Mouse (Mus musculus) CH12.LX (cell line): Measurements from ENCODE around the gene Med11. TPM values are rescaled to one million over a fixed set of nuclear protein-coding genes. Genes with fewer than 3 reads are reported as not detected.

Experiments used
- DNase-seq: peaks from one replicate; pipeline ENCODE4 v3.0.0-alpha.2; 2013; ENCODE audit errors: extremely low read depth
- H3K27ac ChIP-seq: 2 replicates; pipeline ENCODE4 v1.5.1; 2012; ENCODE audit warnings: low read depth, mild to moderate bottlenecking, control low read depth, moderate library complexity; ENCODE audit not compliant: insufficient read depth
- H3K27me3 ChIP-seq: replicated peaks from 2 replicates; pipeline ENCODE3; 2012; ENCODE audit warnings: inconsistent platforms
- H3K36me3 ChIP-seq, 2 experiments: replicated peaks in 1 of 2; 2 replicates each; pipeline versions ENCODE3 to v1.6.1; 2012; ENCODE audit warnings: inconsistent platforms in 1 of 2, low read length in 1 of 2, mild to moderate bottlenecking in 1 of 2, mixed read lengths in 1 of 2, moderate library complexity in 1 of 2; ENCODE audit not compliant: control insufficient read depth in 1 of 2, insufficient read depth in 1 of 2
- H3K4me1 ChIP-seq, 2 experiments: 2 replicates each; pipeline ENCODE4 v1.6.1; 2012; ENCODE audit warnings: inconsistent platforms in 1 of 2, moderate library complexity in 1 of 2; ENCODE audit not compliant: insufficient read depth in 2 of 2, control insufficient read depth in 1 of 2
- H3K4me2 ChIP-seq: 2 replicates; pipeline ENCODE4 v1.6.1; 2012; ENCODE audit warnings: low read depth, mild to moderate bottlenecking, control low read depth; ENCODE audit not compliant: poor library complexity, insufficient read depth, severe bottlenecking
- H3K4me3 ChIP-seq, 3 experiments: fragments of 150-350 bp in 1 of 3; sonication (generic) in 1 of 3; replicated peaks in 1 of 3; 2 replicates each; pipeline versions ENCODE3 to v1.5.1; 2011 to 2012; ENCODE audit warnings: low read depth in 2 of 3, low read length in 2 of 3, mild to moderate bottlenecking in 2 of 3, moderate library complexity in 2 of 3, control low read depth in 1 of 3, improper control_type of control experiment in 1 of 3, inconsistent platforms in 1 of 3, mixed read lengths in 1 of 3; ENCODE audit not compliant: poor library complexity in 1 of 3
- H3K79me2 ChIP-seq: replicated peaks from 2 replicates; pipeline ENCODE4 v1.6.1; 2012; ENCODE audit warnings: mild to moderate bottlenecking, moderate library complexity; ENCODE audit not compliant: control insufficient read depth, poor library complexity, insufficient read depth, severe bottlenecking; ENCODE audit errors: extremely low read depth
- H3K9ac ChIP-seq: 2 replicates; pipeline ENCODE4 v1.6.1; 2012; ENCODE audit warnings: low read depth, mild to moderate bottlenecking, control low read depth, moderate library complexity; ENCODE audit not compliant: insufficient read depth
- H3K9me3 ChIP-seq: replicated peaks from 2 replicates; pipeline ENCODE3; 2012; ENCODE audit warnings: low read length, inconsistent platforms, mixed read lengths
- BHLHE40 ChIP-seq: IDR thresholded peaks from 2 replicates; pipeline ENCODE4 v1.6.1; 2011; ENCODE audit warnings: mild to moderate bottlenecking, low read depth, low read length, improper control_type of control experiment
- CHD2 ChIP-seq: IDR thresholded peaks from 2 replicates; pipeline ENCODE4 v1.6.1; 2011; ENCODE audit warnings: low read length, improper control_type of control experiment
- E2F4 ChIP-seq: IDR thresholded peaks from 2 replicates; pipeline ENCODE4 v1.6.1; 2011; ENCODE audit warnings: low read depth, low read length, improper control_type of control experiment; ENCODE audit not compliant: insufficient replicate concordance
- ELF1 ChIP-seq: IDR thresholded peaks from 2 replicates; pipeline ENCODE4 v1.6.1; 2014; ENCODE audit warnings: low read depth, mild to moderate bottlenecking, inconsistent platforms, low read length, improper control_type of control experiment
- ETS1 ChIP-seq: conservative IDR thresholded peaks from 2 replicates; pipeline ENCODE4 v1.6.1; 2012; ENCODE audit warnings: low read depth, mild to moderate bottlenecking, inconsistent platforms, low read length, improper control_type of control experiment, moderate library complexity
- KAT2A ChIP-seq: IDR thresholded peaks from 2 replicates; pipeline ENCODE4 v1.6.1; 2012; ENCODE audit warnings: low read length, improper control_type of control experiment, inconsistent platforms; ENCODE audit not compliant: insufficient replicate concordance
- MAX ChIP-seq: IDR thresholded peaks from 2 replicates; pipeline ENCODE4 v1.6.1; 2011; ENCODE audit warnings: low read length, improper control_type of control experiment
- MAZ ChIP-seq: IDR thresholded peaks from 2 replicates; pipeline ENCODE4 v1.6.1; 2012; ENCODE audit warnings: low read depth, mild to moderate bottlenecking, inconsistent platforms, low read length, improper control_type of control experiment, moderate library complexity
- MEF2A ChIP-seq: IDR thresholded peaks from 2 replicates; pipeline ENCODE4 v1.6.1; 2014; ENCODE audit warnings: low read depth, mild to moderate bottlenecking, inconsistent platforms, low read length, improper control_type of control experiment, borderline replicate concordance
- NRF1 ChIP-seq: IDR thresholded peaks from 2 replicates; pipeline ENCODE4 v1.6.1; 2014; ENCODE audit warnings: low read depth, mild to moderate bottlenecking, inconsistent platforms, low read length, improper control_type of control experiment, moderate library complexity
- POLR2A ChIP-seq: IDR thresholded peaks from 2 replicates; pipeline ENCODE4 v1.6.1; 2011; ENCODE audit warnings: low read depth, mild to moderate bottlenecking, improper control_type of control experiment, low read length
- SMC3 ChIP-seq: IDR thresholded peaks from 2 replicates; pipeline ENCODE4 v1.6.1; 2011; ENCODE audit warnings: low read depth, low read length, improper control_type of control experiment
- USF1 ChIP-seq: IDR thresholded peaks from 2 replicates; pipeline ENCODE4 v1.6.1; 2014; ENCODE audit warnings: low read depth, mild to moderate bottlenecking, inconsistent platforms, low read length, improper control_type of control experiment
- ZNF384 ChIP-seq: IDR thresholded peaks from 2 replicates; pipeline ENCODE4 v1.6.1; 2012; ENCODE audit warnings: low read depth, low read length, improper control_type of control experiment, inconsistent platforms
- dilution Hi-C: fragments of 300-500 bp; cut with MboI; formaldehyde crosslinking; loops from 2 replicates; pipeline ENCODE4 v1.14.3; 2020; ENCODE audit warnings: low sequenced_read_pairs; ENCODE audit not compliant: extremely low pct_unique_long_range_greater_than_20kb, extremely low pct_ligation_motif_present
- in situ Hi-C: fragments of 300-500 bp; cut with MboI; formaldehyde crosslinking; loops from 3 replicates; pipeline ENCODE4 v1.14.3; 2019; ENCODE audit warnings: low sequenced_read_pairs, low pct_ligation_motif_present, low pct_unique_long_range_greater_than_20kb, mixed read lengths
- polyA plus RNA-seq: library from polyadenylated mRNA; unstranded; fragments of >175 nt; gene quantifications from 2 replicates; pipeline ENCODE4 v1.2.1, GENCODE M21; 2012; ENCODE audit warnings: low read depth; ENCODE audit not compliant: insufficient read length
- total RNA-seq, 2 experiments: library from RNA; depleted of rRNA; stranded (reverse); fragments of 300-350 nt in 1 of 2; fragments of >200 nt in 1 of 2; gene quantifications; 2 replicates each; pipeline ENCODE4 v1.2.3; 2012 to 2014

Gene Med11
- total and polyA plus RNA-seq, 3 experiments = 52.2 to 79.9 (median 74.3) TPM

DNA sequence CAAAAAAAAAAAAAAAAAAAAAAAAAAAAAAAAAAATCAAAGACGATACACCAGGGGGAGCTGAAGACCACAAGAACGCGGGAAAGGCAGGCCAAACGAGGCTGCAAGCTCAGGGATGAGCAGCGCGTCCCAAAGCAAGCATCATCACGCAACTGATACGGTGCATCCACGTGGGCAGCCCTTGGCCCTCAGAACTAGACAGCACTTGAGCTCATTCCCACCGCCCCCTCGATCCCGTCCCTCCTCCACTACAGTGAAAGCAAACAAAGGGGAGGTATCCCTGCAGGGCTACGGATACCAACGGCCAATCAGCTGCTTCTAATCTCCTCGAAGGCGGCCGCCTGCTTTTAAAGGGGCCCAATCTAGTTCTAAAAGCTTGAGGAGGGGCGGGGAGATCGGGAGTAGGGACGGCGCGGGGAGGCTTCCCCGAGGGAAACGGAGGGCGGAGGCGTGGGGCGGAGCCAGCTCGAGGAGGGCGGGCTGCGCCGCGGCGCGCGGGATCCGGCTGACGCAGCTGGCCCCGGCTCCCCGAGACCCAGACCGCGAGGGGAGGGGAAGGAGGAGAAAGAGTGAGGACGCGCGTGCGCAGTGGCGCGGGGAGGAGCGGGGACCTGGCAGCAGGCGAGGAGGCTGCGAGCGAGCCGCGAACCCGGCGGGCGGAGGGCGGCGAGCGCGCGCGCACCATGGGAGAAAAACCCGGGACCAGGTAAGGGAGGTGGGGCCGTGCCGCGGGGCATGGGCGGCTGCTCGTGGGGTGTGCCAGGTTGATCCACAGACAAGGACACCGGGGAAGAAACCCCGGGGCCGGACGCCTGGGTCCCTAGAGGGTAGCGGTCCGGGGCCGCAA is 19.4 kb upstream of the Med11 start, which contains the start of gene Arrb2 (continued):
- peak; percentile 91 for TF ChIP-seq E2F4
- TF ChIP-seq ZNF384 = peak; percentile 100
- peak; percentile 96 for TF ChIP-seq NRF1
- TF ChIP-seq CHD2 = peak; percentile 61
- TF ChIP-seq BHLHE40 = peak; percentile 59
- TF ChIP-seq MAX = peak; percentile 95
- TF ChIP-seq USF1 = no peak; the same call in 1 of the 2 replicates
- peak; percentile 88 for TF ChIP-seq SMC3
- no peak; the same call in 1 of the 2 replicates for TF ChIP-seq MEF2A
- peak; percentile 28; the same call in 1 of the 2 replicates for TF ChIP-seq ETS1

DNA sequence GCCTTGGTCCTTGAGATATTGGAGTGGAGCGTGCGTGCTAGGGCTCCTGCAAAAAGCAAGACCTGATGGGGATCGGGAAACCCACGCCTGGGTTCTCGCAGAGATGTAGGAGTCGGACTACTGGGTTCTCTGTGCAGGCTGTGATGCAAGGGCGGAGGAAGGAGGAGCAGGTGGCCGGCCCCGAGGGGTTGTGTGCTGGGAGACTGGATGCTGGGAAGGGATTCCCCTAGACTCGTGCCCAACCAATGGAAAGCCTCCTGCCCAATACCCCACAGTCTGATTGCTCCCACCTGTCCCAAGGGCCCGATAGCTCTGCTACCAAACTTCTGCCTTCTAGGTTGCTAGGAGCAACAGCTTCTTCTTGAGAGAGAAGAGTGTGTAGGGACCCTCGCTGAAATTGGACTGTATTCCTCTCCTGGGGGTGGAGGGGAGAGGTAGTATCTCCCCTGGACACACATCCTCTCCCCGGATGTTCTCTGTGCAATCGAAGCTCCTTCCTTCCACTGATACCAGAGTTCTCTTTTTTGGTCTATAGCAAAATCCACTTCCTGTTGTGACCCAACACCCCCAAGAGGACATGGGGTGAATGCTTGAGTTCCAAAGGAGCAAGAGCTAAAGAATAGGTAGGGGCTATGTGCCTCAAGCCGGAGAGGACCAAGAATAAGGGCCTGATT is 18.7 kb upstream of the Med11 start:
- DNase-seq = peak; percentile 56
- Histone ChIP-seq H3K27ac (no peak overlapping the region), H3K9me3 (no peaks in the 10 kb centered on the region), H3K4me1 (peaks cover 10 to 58% of the 10 kb centered on the region in 2 experiments), H3K4me3 (peak overlapping the region; percentile 69 to 87 (median 73)), H3K27me3 (no peaks in the 10 kb centered on the region), H3K9ac (peak overlapping the region; percentile 68), H3K4me2 (peak overlapping the region; percentile 75), H3K36me3 (peaks cover 23 to 39% of the 10 kb centered on the region in 2 experiments), H3K79me2 (peaks cover 9% of the 10 kb centered on the region)
- dilution Hi-C loops = no loop called here
- in situ Hi-C loops = no loop called here
- TF ChIP-seq POLR2A = no peak; the same call in 1 of the 2 replicates
- 0 out of 2 replicates have a peak, but pooled peaks have one; percentile 18 for TF ChIP-seq MAZ
- no peak for TF ChIP-seq KAT2A
- TF ChIP-seq MAX = no peak
- 0 out of 2 replicates have a peak, but pooled peaks have one; percentile 47 for TF ChIP-seq MEF2A
- peak; percentile 63 for TF ChIP-seq ELF1
- TF ChIP-seq CHD2 = no peak
- TF ChIP-seq E2F4 = no peak
- peak; percentile 17; the same call in 1 of the 2 replicates for TF ChIP-seq BHLHE40
